Mouse (Mus musculus): Measurements from ENCODE around the gene Polr2j. TPM values are rescaled to one million over a fixed set of nuclear protein-coding genes. Genes with fewer than 3 reads are reported as not detected.
A peak's percentile ranks its signal among the peaks of the same experiment; 100 is the strongest.
"Not testable (repeated sequence)": the region's sequence is repeated elsewhere in the genome, so short reads cannot be mapped to it uniquely, and the experiment has no call there.

The Polr2j gene
- total RNA-seq, 2 experiments from 2014 or later, result 67.6 to 77.3 TPM

DNA sequence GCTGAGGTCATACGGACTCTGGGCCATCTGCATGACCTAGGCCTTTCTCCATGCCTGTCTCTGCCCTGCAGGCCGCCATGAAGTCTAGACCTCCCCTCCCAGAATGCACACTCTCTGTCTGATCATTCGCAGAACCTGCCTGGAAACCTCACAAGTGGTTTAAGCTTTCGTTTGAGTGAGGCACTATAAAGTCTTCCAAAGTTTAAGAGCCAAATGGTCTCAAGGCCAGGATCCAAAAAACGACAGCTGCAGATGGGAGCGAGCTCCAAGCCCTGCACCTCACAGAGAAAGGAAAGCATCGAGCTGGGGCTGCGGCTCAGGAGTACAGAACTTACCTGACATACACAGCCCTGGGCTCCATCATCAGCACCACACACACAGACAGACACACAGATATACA is 35.9 kb downstream of the Polr2j start:
- TF ChIP-seq CTCF (conservative IDR thresholded peaks at IDR 0.05), result no peak
- H3K27ac ChIP-seq, result no peak overlapping the region
- no peak overlapping the region for H3K4me3 ChIP-seq
- DNase-seq (ENCODE audit: low spot score in 2 of 2), result no peak

DNA sequence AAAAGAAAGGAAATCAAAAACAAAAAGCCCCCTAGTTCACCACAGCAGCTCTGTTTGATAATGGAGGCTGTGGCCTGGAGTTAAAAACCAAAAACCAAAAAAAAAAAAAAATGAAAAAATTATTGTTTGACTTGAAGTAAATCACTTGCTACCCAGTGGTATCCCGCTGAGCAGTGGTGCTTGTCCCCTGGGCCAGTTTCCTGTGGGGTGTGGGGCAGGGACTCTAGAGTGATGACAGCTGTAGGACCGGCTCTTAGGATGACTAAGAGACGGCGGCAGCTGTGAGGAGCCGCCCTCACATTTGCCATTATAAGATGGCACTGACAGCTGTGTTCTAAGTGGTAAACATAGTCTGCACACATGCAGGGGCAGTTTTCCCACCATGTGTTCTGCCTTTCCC is 39.0 kb downstream of the Polr2j start:
- no peak for DNase-seq (ENCODE audit: low spot score in 2 of 2)
- Histone ChIP-seq H3K27ac (no peak overlapping the region), H3K4me3 (no peak overlapping the region)
- no peak for TF ChIP-seq CTCF (conservative IDR thresholded peaks at IDR 0.05)

DNA sequence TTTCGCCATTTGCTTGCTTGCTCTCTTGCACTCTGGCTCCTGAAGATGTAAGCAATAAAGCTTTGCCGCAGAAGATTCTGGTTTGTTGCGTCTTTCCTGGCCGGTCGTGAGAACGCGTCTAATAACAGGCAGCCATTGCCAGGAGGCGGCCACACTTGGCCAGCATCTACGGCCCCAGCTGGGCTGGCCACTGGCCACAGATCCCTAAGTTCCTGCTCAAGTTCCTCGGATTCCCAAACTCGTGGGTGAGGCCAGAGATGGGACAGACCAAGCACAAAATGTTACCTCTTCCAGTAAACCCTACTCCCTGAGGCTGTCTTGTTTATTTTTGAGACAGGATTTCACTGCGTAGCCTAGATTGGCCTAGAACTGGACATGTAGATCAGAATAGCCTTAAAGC is 43.7 kb downstream of the Polr2j start:
- not testable (repeated sequence) for H3K27ac ChIP-seq; DNase-seq (ENCODE audit: low spot score in 2 of 2); H3K4me3 ChIP-seq

DNA sequence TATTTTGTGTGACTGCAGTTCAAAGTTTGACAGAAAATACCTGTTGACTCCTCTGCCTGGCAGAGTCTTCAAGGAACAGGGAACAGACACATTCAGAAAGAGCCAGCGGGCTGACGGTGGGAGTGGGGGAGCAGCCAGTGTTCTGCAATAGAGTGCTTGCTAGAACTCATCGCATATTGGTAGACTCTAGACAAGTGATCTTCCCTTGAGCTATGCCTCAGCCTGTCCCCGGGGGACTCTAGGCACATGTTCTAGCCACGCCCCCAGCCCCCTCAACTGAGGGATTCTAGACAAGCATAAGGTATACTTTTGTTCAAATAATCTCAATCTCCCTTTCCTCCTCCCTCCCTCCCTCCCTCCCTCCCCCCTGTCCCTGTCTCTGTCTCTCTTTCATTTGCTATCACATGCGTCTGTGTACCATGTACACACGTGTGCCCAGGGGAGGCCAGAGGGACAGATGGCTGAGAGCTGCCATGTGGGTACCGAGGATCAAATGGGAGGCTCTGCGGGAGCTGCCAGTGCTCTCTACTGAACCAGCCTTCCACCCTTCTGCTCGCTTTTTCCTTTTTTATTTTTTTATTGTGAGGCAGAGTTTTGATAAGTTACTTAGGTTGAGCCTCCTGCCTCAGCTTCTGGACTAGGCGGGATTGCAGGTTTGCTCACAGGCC is 47.5 kb downstream of the Polr2j start:
- peak overlapping the region; percentile 84 for H3K27ac ChIP-seq
- H3K4me3 ChIP-seq, result no peak overlapping the region
- DNase-seq (ENCODE audit: low spot score in 2 of 2), result peak; percentile 46 to 70
- no peak for TF ChIP-seq CTCF (conservative IDR thresholded peaks at IDR 0.05)

DNA sequence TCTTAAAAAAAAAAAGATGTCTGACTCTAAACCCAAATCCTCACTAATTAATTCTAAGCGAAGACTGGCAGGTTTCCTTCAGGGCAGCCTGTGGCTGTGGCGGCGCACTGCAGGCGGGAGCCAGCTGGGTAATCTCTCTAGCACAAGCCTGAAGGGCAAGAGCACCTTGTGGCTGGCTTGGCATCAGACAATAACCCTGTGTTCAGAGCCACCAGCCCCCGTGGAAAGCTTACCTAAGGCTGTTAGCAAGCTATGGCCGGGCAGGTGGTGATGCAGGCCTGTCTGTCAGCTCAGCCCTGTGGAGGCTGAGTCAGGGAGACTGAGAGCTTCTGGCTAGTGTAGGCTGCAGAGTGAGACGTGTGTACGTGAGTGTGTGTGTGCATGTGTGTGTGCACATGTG is 48.8 kb downstream of the Polr2j start:
- H3K4me3 ChIP-seq, result no peak overlapping the region
- TF ChIP-seq CTCF (conservative IDR thresholded peaks at IDR 0.05), result 0 out of 2 replicates have a peak, but pooled peaks have one; percentile 15
- no peak for DNase-seq (ENCODE audit: low spot score in 2 of 2)
- peak overlapping the region; percentile 84 for H3K27ac ChIP-seq

DNA sequence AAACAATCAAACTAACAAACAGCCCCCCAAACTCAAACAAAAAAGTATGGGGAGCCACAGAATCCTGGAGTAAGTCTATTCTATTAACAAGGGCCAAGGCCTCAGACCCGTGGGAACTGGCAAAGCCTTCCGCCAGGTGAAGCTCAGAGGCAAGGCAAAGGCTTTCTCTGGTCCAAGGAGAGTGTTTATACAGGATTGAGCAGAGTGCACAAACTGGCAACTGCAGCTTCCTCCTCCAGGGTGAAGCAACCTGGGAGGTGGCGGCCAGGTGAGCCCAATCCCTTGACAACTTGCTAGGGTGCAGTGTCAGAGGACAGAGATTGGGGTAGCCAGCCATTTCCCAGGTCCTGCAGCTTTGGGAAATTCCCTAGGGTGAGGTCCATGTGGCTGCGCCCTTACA is 50.9 kb downstream of the Polr2j start:
- TF ChIP-seq CTCF (conservative IDR thresholded peaks at IDR 0.05), result no peak
- DNase-seq (ENCODE audit: low spot score in 2 of 2), result no peak
- Histone ChIP-seq H3K4me3 (no peak overlapping the region), H3K27ac (peak overlapping the region; percentile 28; the same call in 1 of the 2 replicates)

DNA sequence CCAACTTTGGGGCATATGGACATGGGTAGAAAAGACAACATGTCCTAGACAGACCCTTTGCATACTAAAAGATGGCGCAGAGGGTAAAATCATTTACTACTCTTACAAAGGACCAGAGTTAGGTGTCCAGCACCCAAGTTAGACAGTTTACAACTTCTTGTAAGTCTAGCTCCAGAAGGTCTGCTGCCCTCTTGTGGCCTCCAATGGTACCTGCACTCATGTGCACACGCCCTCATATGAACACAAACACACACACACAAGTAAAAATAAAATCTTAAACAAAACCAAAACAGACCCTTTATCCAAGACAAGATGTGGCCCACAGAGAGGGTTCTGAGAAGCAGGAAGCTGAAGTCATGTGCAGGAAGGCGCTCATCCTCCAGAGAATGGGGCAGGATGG is 51.6 kb downstream of the Polr2j start:
- H3K27ac ChIP-seq, result no peak overlapping the region
- DNase-seq (ENCODE audit: low spot score in 2 of 2), result no peak
- no peak overlapping the region for H3K4me3 ChIP-seq
- TF ChIP-seq CTCF (conservative IDR thresholded peaks at IDR 0.05), result peak; percentile 68

DNA sequence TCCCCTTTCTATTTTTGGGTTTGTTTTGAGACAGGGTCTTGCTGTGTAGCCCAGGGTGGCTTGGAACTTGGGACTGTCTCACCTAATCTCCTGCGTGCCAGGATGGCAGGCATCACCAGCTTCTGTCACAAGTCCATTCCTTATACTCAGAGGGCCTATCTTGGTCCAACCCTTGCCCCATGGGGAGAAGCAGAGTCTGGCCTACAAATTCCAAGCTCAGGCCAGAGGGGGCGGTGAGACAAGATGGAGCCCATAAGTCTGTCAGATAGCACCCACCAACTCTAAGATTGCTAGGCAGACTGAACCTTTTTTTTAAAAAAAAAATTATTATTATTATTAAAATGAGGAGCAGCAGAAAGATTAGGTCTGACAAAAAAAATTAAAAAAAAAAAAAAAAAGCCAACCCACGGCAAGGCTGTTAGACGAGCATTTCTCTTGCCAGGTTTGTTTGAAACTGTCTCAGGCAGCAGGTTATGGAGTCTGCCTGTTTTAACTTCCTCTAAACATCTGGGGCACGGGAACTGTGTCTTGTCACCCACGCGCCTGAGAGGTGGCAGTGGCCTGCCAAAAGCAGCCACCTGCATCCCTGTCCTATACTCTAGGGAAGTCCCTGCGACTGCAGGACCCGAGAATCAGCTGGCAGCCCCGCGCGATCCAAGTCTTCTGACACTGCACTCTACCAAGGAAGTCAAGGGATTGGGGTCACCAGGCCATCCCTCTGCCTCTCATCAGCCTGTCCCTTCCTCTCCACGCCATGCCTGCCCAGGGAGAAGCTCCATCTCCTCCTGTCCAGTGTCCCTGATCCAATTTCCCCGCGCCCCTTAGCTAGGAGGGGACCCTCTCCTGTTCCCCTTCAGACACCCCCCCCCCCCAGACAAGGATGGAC is 53.4 kb downstream of the Polr2j start:
- H3K4me3 ChIP-seq, result peak overlapping the region; percentile 76

DNA sequence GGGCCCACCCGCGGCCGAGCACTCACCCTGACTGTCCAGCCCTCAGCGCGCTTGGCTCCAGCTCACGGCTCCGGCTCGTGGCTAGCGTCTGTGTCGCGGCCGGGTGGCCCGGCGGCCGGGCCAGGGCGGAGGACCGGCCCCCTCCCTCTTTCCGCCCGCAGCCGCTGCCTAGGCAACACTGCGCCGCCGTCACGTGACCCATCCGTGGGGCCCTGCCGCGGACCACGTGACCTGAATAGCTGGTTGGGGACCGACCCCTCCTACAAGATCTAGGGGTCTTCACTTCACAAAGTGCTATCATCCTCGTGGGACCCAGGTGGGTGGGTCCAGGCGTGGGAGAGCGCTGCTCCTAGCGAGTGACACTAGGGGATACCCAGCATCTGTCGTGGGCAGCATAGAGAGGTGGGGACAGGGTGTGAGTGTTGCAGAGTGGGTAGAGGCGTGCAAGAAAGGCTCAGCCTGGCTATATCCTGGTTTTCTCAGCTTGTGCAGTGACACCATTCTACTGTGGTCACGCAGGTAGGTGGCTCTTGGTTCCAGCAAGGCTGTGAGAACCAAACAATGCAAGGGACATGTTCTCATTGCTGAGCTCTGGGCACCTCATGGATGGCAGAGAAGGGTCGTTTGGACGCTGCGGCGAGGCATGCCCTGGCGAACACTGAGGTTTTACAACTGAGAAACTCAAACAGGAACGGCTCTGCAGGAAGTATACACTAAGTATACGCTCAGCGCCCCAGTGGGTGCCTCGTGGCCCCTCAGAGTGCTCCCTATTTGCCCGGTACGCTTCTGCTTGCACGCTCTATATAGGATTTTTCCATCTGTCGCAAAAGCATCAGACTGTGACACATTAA is 54.3 kb downstream of the Polr2j start, which contains the start of gene Orai2:
TSS of gene Orai2 (minus strand) at position 202 of the 851 bp plus-strand sequence.
- Histone ChIP-seq H3K27ac (peak within 1 kb of the TSS; percentile 94), H3K4me3 (peak within 1 kb of the TSS; percentile 76)
- DNase-seq (ENCODE audit: low spot score in 2 of 2), result peak; percentile 82 to 86
- no peak for TF ChIP-seq CTCF (conservative IDR thresholded peaks at IDR 0.05)

More for the DNA sequence above, 53.4 kb downstream of the Polr2j start:
- DNase-seq (ENCODE audit: low spot score in 2 of 2), result peak in 1 of 2 experiments; percentile 38
- no peak for TF ChIP-seq CTCF (conservative IDR thresholded peaks at IDR 0.05)
- peak overlapping the region; percentile 94 for H3K27ac ChIP-seq

DNA sequence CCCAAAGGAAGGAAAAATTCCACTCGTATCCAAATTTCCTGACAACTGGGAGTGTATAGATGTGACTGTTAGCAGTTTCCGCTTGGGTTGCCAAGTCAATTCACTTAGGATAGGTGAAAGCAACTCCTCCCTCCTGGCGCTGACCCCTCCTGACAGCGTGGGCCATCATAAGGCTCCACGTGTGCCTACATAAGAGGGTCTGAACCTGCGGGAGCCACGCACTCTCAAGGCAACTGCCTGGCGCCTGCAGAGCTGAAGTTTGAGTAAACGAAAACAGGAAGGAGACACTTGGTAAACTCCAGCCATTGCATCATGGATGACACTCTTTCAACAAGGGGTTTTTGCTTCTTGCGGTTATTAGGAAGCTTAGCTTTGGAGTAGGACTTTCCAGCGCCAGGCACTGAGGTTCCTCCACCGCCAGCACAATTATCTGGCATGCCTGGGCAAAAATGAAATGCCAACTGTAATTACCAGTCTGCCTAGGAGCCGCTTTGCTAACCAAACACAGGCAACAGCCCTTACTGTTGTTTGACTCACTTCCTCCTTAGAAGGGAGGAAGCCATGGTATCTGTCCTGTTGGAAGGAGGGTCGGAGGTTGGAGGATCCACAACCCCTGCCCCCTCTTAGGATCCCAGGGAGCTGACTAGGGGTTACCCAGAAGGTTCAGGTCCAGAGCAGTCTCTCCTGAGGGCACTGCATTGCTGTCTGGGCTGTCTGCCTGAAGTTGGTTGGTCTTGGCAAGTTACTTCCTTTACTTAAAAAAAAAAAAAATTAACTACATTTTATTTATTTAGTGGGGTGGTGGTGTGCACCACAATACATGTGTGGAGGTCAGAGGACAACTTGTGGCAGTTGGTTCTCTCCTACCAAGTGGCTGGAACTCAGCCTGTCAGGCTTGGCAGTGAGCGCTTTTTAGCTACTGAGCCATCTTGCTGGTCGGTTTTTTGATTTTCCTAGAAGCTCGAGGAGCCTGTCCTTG is 55.2 kb downstream of the Polr2j start:
- Histone ChIP-seq H3K27ac (peak overlapping the region; percentile 94), H3K4me3 (peak overlapping the region; percentile 76)
- TF ChIP-seq CTCF (conservative IDR thresholded peaks at IDR 0.05), result no peak
- no peak for DNase-seq (ENCODE audit: low spot score in 2 of 2)

Small RNA genes lying within 50 kb of the gene (microRNA-seq; reads per million reads assigned to microRNA genes)
- gene Mir7035, result 0.74 to 0.96 reads per million in 2 experiments

Other genes starting within 250 kb of the Polr2j start
- 10 to 100 TPM; 15.4 to 16.8 TPM for gene Hspb1, start 228.7 kb upstream of the Polr2j start, total RNA-seq (2021)
- gene Ywhag, start 182.0 kb upstream of the Polr2j start, total RNA-seq (2021), result 1,000 to 10,000 TPM; 1,218 to 1,292 TPM
- gene Ssc4d, start 142.1 kb upstream of the Polr2j start, total RNA-seq (2021), result 1 to 10 TPM; 1.4 to 1.9 TPM
- gene Zp3, start 136.5 kb upstream of the Polr2j start, total RNA-seq (2021), result not detected
- 1 to 10 TPM; 8.0 to 8.3 TPM for gene Dtx2, start 121.8 kb upstream of the Polr2j start, total RNA-seq (2021)
- gene Upk3b, start 78.1 kb upstream of the Polr2j start, total RNA-seq (2021), result not detected
- gene Upk3bl, start 62.1 kb upstream of the Polr2j start, total RNA-seq (2021), result not detected
- gene Rasa4, start 32.7 kb upstream of the Polr2j start, total RNA-seq (2021), result 1 to 10 TPM; 2.9 to 4.2 TPM
- 10 to 100 TPM; 15.7 to 16.9 TPM for gene Lrwd1, start 19.4 kb downstream of the Polr2j start, total RNA-seq (2021)
- gene Alkbh4, start 19.5 kb downstream of the Polr2j start, total RNA-seq (2021), result 10 to 100 TPM; 10.1 to 11.6 TPM
- gene Orai2, start 54.1 kb downstream of the Polr2j start, total RNA-seq (2021), result 100 to 1,000 TPM; 148 to 150 TPM
- gene Prkrip1, start 82.3 kb downstream of the Polr2j start, total RNA-seq (2021), result 10 to 100 TPM; 31.8 to 35.6 TPM
- 1 to 10 TPM; 4.5 to 4.6 TPM for gene Sh2b2, start 129.9 kb downstream of the Polr2j start, total RNA-seq (2021)

All from layer of hippocampus, adult 2 months (tissue).